Mouse (Mus musculus) spleen, adult 2 months (tissue): ENCODE data around the gene Tank.

Experiments
- CTCF ChIP-seq: fragments of 200-500 bp; IDR thresholded peaks from 2 replicates; pipeline ENCODE4 v1.5.1; 2011; ENCODE audit warnings: mild to moderate bottlenecking, inconsistent platforms; ENCODE audit not compliant: insufficient read depth, insufficient read length, insufficient replicate concordance; ENCODE audit errors: extremely low read depth
- POLR2A ChIP-seq: fragments of 200-500 bp; IDR thresholded peaks from 2 replicates; pipeline ENCODE4 v1.6.1; 2011; ENCODE audit warnings: low read depth, low read length, inconsistent platforms

- TF ChIP-seq POLR2A (no peak), CTCF (no peak)
These were observed 21.7 kb upstream of the Tank start for GRCm38 (mm10) chr2:61556639-61557038.
